Comparison of ENCODE assay signal across 21 mouse cellular contexts in genomic region chr4:137542968-137543367, GRCm38 (mm10). TPM values are rescaled to one million over a fixed set of nuclear protein-coding genes. Genes with fewer than 3 reads are reported as not detected.
"Had no signal": no experiment of that assay in that cellular context is flagged by ENCODE, and none has a peak within 500 bp of the region (broad histone marks: within the 10 kb centered on the region; RNA-seq: fewer than 3 reads in every experiment).

No protein-coding gene starts in this region.

- H3K27me3 ChIP-seq: liver, embryonic 15.5 days; midbrain, embryonic 13.5 days; midbrain, embryonic 15.5 days; neural tube, embryonic 12.5 days; stomach, embryonic 15.5 days had no signal

- H3K36me3 ChIP-seq: midbrain, embryonic 15.5 days had no signal

- H3K9ac ChIP-seq: liver, embryonic 15.5 days; lung, embryonic 14.5 days; midbrain, embryonic 13.5 days; midbrain, embryonic 15.5 days; neural tube, embryonic 12.5 days; stomach, embryonic 15.5 days had no signal

- H3K4me1 ChIP-seq: midbrain, embryonic 13.5 days; midbrain, embryonic 15.5 days; neural tube, embryonic 12.5 days; stomach, embryonic 15.5 days had no signal

- H3K27ac ChIP-seq: liver, embryonic 15.5 days; midbrain, embryonic 13.5 days; midbrain, embryonic 15.5 days; neural tube, embryonic 12.5 days; stomach, embryonic 15.5 days; stomach, postnatal 0 days had no signal

- H3K4me3 ChIP-seq: liver, embryonic 15.5 days; midbrain, embryonic 13.5 days; midbrain, embryonic 15.5 days; neural tube, embryonic 12.5 days; stomach, embryonic 15.5 days had no signal

- H3K4me2 ChIP-seq: liver, embryonic 15.5 days; lung, embryonic 14.5 days; midbrain, embryonic 11.5 days; midbrain, embryonic 13.5 days; midbrain, embryonic 15.5 days; neural tube, embryonic 12.5 days; stomach, embryonic 15.5 days had no signal

- H3K9me3 ChIP-seq: liver, embryonic 15.5 days; midbrain, embryonic 13.5 days; midbrain, embryonic 15.5 days; neural tube, embryonic 12.5 days; stomach, embryonic 15.5 days had no signal

- DNase-seq: lung, adult 18-20 months; lung, embryonic 14.5 days; lung, postnatal 10 days; lung, postnatal 4 days; right cerebral cortex, postnatal 14 days; thymus, adult 2 months; thymus, postnatal 25 days; thymus, postnatal 4 days had no signal

- ATAC-seq: midbrain, embryonic 13.5 days; midbrain, embryonic 15.5 days had no signal

RNA-seq across cellular contexts. Expression of gene Ldlrad2, which starts 31.4 kb away (rescaled TPM):
- total RNA-seq: megakaryocyte, adult 5-6 weeks; neutrophil, adult 5-6 weeks had no signal
- polyA plus RNA-seq: liver, embryonic 15.5 days; lung, embryonic 14.5 days; lung, embryonic 16.5 days; midbrain, embryonic 11.5 days; midbrain, embryonic 15.5 days; neural tube, embryonic 12.5 days; neural tube, embryonic 14.5 days; spleen, adult 2 months; stomach, embryonic 15.5 days; stomach, postnatal 0 days; thymus, adult 2 months; urinary bladder, adult 2 months had no signal
